Mouse (Mus musculus) heart, postnatal 25 days (tissue): Measurements from ENCODE around the gene Olfr1419. TPM values are rescaled to one million over a fixed set of nuclear protein-coding genes. Genes with fewer than 3 reads are reported as not detected.
"Not testable (repeated sequence)": the region's sequence is repeated elsewhere in the genome, so short reads cannot be mapped to it uniquely, and the experiment has no call there.

Experiments
- DNase-seq: peaks from one replicate; pipeline ENCODE4 v3.0.0; 2022; ENCODE audit warnings: low spot score
- intact Hi-C: fragments of 180-260 bp; cut with DNase I; formaldehyde crosslinking; loops from one replicate; pipeline ENCODE4 v1.15.1; 2025
- total RNA-seq, 2 experiments: library from RNA; stranded (reverse); gene quantifications; 2 replicates each; pipeline ENCODE4 v1.2.3; 2021

The Olfr1419 gene
- total RNA-seq = not detected

DNA sequence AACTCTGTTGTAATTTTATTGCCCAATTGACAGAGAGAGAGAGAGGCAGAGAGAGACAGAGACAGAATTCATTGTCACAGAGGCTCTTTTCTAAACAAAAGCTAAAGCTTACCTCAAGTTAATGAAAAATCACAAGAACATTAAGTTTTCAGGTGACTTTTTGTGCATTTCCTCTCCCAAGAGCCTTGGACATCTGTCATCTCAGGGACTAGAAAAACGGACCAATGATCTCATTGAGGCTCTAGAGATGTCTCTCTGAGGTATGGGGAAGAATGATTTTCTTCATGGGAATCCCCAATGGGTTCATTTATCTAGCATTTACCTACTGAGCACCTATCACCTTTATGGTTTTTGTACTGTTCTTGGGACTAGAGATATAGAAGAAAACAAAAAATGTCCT is at the start of gene Olfr1419:
Olfr1419 (minus strand) TSS at position 101 of the 400 bp plus-strand sequence.
- no peak for DNase-seq
- intact Hi-C loops = no loop called here

DNA sequence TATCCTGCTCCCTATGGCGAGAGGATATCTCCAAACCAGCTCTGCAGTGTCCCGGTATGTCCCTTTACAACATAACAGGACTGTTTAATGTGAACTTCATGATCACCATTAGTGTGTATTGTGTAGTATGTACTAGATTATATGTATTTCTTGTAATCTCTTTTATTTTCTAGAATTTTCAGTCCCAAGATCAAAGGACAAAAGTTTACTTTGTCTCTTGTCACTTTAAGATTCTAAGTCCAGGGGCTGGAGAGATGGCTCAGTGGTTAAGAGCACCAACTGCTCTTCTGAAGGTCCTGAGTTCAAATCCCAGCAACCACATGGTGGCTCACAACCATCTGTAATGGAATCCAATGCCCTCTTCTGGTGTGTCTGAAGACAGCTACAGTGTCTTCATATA is 47.6 kb upstream of the Olfr1419 start:
- DNase-seq, intact Hi-C loops: not testable (repeated sequence)

DNA sequence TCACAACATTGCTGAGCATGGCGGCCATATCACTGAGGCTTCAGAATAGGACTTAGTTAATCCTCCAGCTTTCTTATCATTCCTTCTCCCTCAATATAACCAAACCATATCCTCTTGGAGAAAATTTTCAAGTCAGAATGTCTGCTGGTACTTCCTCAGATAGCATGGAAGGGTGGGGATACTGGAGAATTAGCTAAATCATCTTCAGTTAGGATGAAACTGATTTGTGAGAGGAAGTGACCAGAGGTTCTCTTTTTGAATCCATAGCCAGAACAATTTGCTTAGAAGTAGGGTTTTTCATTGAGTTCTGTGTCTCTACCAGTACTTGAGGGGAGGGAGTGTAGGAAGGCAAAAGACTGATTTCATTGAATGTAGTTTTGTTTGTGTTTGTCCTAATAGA is 47.2 kb upstream of the Olfr1419 start:
- intact Hi-C loops = no loop called here
- no peak for DNase-seq

DNA sequence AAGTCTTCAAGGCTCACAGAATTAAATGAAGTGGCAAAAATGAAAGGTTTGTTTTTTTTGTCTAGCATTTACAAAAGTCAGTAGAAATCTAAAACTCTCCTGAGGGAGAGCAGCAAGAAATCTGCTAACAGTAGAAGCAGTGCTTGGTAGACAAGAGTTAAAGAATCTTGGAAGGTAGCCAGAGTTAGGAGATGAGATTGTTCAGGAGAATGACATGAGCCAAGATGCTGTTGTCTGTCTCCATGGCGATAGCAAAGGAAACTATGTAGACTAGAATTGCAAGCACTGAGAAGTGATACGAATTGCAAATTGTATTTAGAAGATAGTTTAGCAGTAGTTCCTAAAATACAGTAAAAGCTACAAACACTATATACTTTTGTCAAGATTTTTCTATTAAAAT is 40.9 kb upstream of the Olfr1419 start:
- intact Hi-C loops = loop anchor here (5.0 to 10.0 kb wide), 2 partner anchors 41 to 879 kb away; partner anchors contain the start of genes Lpxn and Zfp91

GRCm38 (mm10) chr19:11912533-11913121 is 37.7 kb upstream of the Olfr1419 start:
- intact Hi-C loops = loop anchor here (2.0 to 10.0 kb wide), 4 partner anchors 54 to 882 kb away; partner anchors contain the start of genes Lpxn, Stx3 and Zfp91
- peak; percentile 30 for DNase-seq

More for the DNA sequence above, 40.9 kb upstream of the Olfr1419 start:
- DNase-seq = no peak

DNA sequence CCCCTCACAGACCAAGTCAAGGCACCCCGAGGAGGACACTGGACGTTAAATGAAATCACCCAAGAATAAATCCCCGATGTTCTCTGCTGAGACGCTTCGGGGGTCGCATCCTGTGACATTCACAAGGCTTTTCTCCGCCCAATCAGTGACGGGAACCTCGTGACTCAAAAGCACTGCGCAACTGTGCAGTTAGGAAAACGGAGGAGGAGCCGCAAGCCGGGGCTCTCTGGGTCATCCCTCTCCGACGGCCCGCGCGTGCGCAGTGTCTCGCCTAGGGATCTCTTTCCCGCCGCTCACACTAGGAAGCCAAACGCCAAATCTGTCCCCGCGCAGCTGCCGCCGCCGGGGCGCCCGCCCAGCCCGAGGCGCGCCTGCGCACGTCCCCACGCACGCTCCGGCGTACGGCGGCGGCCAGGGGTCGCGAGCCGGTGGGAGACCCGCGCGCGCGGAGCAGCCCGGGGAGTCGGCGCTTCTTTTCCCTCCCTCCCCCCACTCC is 37.2 kb upstream of the Olfr1419 start, which contains the start of gene Patl1:
Patl1 (plus strand) TSS at position 363 of the 496 bp plus-strand sequence.
- peak; percentile 97 for DNase-seq
- intact Hi-C loops = loop anchor here (2.0 to 10.0 kb wide), 4 partner anchors 55 to 883 kb away; partner anchors contain the start of genes Lpxn, Stx3 and Zfp91

GRCm38 (mm10) chr19:11911603-11912002 is 36.7 kb upstream of the Olfr1419 start:
- intact Hi-C loops = loop anchor here (2.0 to 10.0 kb wide), 4 partner anchors 55 to 883 kb away; partner anchors contain the start of genes Lpxn, Stx3 and Zfp91
- no peak for DNase-seq

- no peak for DNase-seq
- intact Hi-C loops = loop anchor here (5.0 to 10.0 kb wide), 2 partner anchors 94 to 884 kb away; partner anchors contain the start of genes Lpxn, Stx3 and Zfp91
Observed at GRCm38 (mm10) chr19:11911021-11911420, 36.1 kb upstream of the Olfr1419 start.

DNA sequence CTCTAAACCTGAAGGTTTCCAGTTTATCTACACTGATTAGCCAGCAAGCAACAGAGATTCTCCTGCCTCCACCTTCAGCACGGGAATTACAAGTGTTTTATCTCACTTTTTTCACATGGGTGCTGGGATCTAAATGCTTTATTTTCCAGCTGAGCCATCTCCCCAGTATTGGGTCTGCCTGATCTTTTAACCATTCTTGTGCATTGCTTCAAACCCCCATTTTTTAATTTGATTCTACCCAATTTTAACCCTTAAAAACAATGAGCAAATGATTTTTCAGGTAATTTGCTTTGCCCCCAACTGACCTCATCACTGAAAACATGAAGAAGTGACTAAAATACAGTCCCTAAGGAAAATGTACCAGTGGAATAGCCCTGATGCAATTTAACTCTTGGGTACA is 11.4 kb upstream of the Olfr1419 start, which contains the start of gene Olfr1420:
Olfr1420 (plus strand) TSS at position 301 of the 400 bp plus-strand sequence.
- intact Hi-C loops = no loop called here
- no peak for DNase-seq

- DNase-seq, intact Hi-C loops: not testable (repeated sequence)
Observed at GRCm38 (mm10) chr19:11878404-11878803, 3.5 kb upstream of the Olfr1419 start.

DNA sequence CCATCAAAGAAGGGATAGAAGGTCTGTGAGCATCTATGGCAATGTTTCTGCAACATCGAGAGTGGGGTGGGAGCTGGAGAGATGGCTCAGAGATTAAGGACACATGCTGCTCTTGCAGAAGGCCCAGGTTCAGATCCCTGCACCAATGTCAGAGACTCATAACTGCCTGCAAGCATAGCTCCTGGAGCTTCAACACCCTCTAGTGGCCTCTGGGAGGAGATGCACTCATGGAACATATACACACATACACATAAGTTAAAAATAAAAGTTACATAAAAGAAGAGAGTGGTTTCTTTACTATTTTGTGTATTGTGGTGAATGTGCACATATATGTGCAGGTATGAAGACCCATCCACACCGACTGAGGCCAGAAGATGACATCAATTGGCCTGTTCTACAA is 7.1 kb downstream of the Olfr1419 start:
- no peak for DNase-seq
- intact Hi-C loops = no loop called here

GRCm38 (mm10) chr19:11860966-11861365 is 13.9 kb downstream of the Olfr1419 start, which contains the start of gene Olfr1418:
Gene Olfr1418 (minus strand): TSS chr19:11861066.
- intact Hi-C loops = no loop called here
- no peak for DNase-seq

DNA sequence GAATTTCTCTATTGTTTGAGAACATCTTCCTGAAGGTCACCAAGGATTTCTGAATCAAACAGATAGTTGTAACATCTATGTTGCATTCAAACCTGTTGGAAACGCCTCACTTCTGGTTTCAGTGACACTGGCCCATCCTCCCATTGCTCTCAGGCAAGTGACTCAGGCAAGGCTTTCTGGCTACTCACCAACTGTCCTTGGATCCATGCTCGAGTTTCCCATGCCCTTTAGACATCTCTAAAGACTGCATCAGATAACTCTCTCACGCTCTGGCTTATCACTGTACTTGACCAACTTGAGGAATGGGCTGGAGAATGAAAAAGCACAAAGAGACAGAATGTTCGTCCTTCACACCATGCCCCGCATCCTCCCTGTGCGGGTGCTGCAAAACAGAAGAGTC is 18.4 kb downstream of the Olfr1419 start:
- intact Hi-C loops = no loop called here
- no peak for DNase-seq

- DNase-seq = no peak
- intact Hi-C loops = no loop called here
Observed at GRCm38 (mm10) chr19:11854821-11855220, 20.1 kb downstream of the Olfr1419 start.

DNA sequence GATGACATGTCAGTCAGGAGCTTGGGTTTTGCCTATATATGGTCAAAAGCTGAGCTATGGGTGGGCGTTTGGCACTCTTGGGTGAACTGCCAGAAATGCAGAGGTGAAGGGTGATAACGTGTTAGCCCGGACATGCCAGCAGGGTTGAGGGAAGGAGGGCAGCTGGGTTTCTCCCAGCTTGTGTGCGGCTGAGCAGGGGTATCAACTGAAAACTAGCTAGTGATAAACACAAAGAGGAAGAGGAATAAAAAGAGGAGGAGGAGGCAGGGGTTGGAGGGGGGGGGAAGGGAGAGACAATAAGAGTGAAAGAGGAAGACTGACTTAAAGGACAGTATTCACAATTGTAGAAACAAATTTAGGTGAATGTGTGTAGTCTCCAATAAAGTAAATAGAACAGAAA is 22.3 kb downstream of the Olfr1419 start:
- intact Hi-C loops = no loop called here
- no peak for DNase-seq

DNA sequence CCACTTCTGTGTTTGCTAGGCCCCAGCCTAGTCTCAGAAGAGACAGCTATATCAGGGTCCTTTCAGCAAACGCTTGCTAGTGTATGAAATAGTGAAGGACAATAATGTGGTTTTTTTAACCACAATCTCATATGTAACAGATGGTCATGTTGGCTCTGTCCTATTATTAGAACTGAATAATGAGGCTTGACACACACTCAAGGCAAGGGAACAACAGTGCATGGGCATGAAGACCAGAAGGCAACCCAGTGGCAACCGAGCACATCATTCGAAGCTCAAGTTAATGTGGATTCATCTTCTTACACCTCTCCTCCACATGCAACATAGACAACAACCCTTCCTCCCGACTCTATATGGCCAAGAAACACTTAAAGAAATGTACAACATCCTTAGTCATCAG is 28.6 kb downstream of the Olfr1419 start:
- no peak for DNase-seq
- intact Hi-C loops = no loop called here

GRCm38 (mm10) chr19:11839119-11839518 is 35.8 kb downstream of the Olfr1419 start, which contains the start of gene Olfr1417:
Gene Olfr1417 (minus strand): TSS chr19:11839219.
- intact Hi-C loops = no loop called here
- DNase-seq = no peak

DNA sequence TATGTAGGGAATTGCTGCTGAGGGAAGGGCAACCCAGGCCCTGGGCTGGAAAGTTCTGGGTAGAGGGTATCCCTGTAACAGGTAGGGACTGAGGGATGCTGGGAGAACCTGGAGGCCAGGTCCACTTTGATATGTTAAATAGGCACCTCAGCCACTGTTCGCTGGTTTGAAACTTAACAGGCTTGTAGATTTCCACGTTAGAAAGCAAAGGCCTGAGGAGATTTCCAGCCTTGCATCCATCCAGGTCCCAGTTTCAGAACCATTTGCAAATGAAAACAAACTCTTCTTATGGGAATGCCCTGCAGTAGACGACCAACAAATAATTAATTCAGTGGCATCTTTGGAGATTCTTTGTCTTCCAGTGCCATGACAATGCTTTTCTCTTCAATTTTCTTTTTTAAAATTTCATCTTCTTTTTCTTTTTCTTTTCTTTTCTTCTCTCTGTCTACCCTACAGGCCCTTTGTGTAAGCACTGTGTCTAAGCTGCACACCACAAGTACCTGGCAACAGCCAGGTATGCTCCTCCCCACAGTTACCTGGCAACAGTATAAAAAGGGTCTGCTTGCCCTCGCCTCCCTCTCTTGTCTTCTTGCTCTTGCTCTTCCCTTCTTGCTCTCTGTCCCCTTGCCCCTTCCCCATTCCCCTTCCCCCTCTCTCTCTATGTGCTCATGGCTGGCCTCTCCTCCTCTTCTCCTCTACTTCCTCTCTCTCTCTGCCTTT is 51.4 kb downstream of the Olfr1419 start:
- no peak for DNase-seq
- intact Hi-C loops = no loop called here

DNA sequence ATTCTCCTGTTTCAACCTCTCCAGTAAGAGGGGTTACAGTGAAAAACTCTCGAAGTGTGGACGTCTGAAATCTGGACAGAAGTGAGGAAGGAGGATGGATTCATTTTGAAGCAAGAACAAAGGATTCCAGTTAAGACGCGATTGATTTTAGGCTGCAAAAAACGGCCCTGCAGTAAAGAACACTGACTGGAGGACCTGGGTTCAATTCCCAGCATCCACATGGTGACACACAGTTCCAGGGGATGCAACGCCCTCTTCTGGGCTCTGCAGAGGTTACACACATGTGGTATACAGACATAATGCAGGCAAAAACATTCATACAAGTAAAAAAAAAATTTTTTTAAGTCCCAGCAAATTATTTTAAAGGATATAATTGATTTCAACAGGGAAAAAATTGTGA is 54.7 kb downstream of the Olfr1419 start:
- intact Hi-C loops = loop anchor here (1.0 kb wide), 1 partner anchor 41 kb away; no protein-coding TSS in a partner anchor
- no peak for DNase-seq

- intact Hi-C loops = loop anchor here (1.0 to 5.0 kb wide), 4 partner anchors 15 to 193 kb away; partner anchors contain the start of gene Patl1
- peak; percentile 72 for DNase-seq
Observed at GRCm38 (mm10) chr19:11819800-11820199, 55.1 kb downstream of the Olfr1419 start.
